Mouse (Mus musculus) liver, postnatal 0 days (tissue): ENCODE measurements around the gene Fgd1. TPM values are rescaled to one million over a fixed set of nuclear protein-coding genes. Genes with fewer than 3 reads are reported as not detected.

ENCODE experiments used
- ATAC-seq: fragments of 200-750 bp; cut with Nextera tagmentation; 2 replicates; pipeline ENCODE4 v1.8.0; 2017; ENCODE audit warnings: mild to moderate bottlenecking, moderate library complexity
- DNase-seq: peaks from one replicate; pipeline ENCODE4 v3.0.0-alpha.2; 2016
- H3K27ac ChIP-seq: fragments of 300-500 bp; sonication (generic); 2 replicates; pipeline ENCODE4 v1.5.1; 2014; ENCODE audit warnings: antibody characterized with exemption, moderate library complexity, mild to moderate bottlenecking, low read depth
- H3K27me3 ChIP-seq: fragments of 300-500 bp; sonication (generic); 2 replicates; pipeline ENCODE4 v1.6.1; 2014; ENCODE audit warnings: low read length, control low read depth, mixed read lengths; ENCODE audit not compliant: insufficient read depth
- H3K36me3 ChIP-seq: fragments of 300-500 bp; sonication (generic); replicated peaks from 2 replicates; pipeline ENCODE4 v1.6.1; 2014; ENCODE audit warnings: mild to moderate bottlenecking, control low read depth, low read length, moderate library complexity, mixed read lengths; ENCODE audit not compliant: insufficient read depth
- H3K4me1 ChIP-seq: fragments of 300-500 bp; sonication (generic); 2 replicates; pipeline ENCODE4 v1.6.1; 2014; ENCODE audit warnings: antibody characterized with exemption, mild to moderate bottlenecking, control low read depth; ENCODE audit not compliant: insufficient read depth
- H3K4me2 ChIP-seq: fragments of 300-500 bp; sonication (generic); 2 replicates; pipeline ENCODE4 v1.6.1; 2014; ENCODE audit warnings: low read depth, mild to moderate bottlenecking, low read length, moderate library complexity, mixed read lengths
- H3K4me3 ChIP-seq: fragments of 300-500 bp; sonication (generic); 2 replicates; pipeline ENCODE4 v1.5.1; 2014; ENCODE audit warnings: low read depth, low read length
- H3K9ac ChIP-seq: fragments of 300-500 bp; sonication (generic); replicated peaks from 2 replicates; pipeline ENCODE4 v1.6.1; 2014; ENCODE audit warnings: mild to moderate bottlenecking, moderate library complexity
- H3K9me3 ChIP-seq: fragments of 300-500 bp; sonication (generic); 2 replicates; pipeline ENCODE4 v1.6.1; 2016; ENCODE audit warnings: mild to moderate bottlenecking, control low read depth, low read length, mixed read lengths
- CTCF ChIP-seq: sonication (generic); IDR thresholded peaks from 2 replicates; pipeline ENCODE4 v1.5.1; 2016; ENCODE audit warnings: antibody characterized with exemption, low read depth
- EP300 ChIP-seq: IDR thresholded peaks from 2 replicates; pipeline ENCODE4 v1.6.1; 2016; ENCODE audit warnings: antibody characterized with exemption, low read depth, mild to moderate bottlenecking
- WGBS: fragments of 180-500 bp; shearing (Covaris S2); extraction: QIAGEN DNeasy Blood & Tissue Kit; methylation state at CpG from one replicate; pipeline ENCODE4 v1.1.7; 2014; ENCODE audit not compliant: insufficient replicate concordance; 5-methylcytosine and 5-hydroxymethylcytosine counted together
- polyA plus RNA-seq: library from polyadenylated mRNA; unstranded; fragments of >200 nt; fragmentation: Nextera tagmentation; extraction: Ambion mirVana; gene quantifications from 2 replicates; pipeline ENCODE4 v1.2.1, GENCODE M21; 2015

Fgd1 gene
- polyA plus RNA-seq, 1 experiment from 2014 or later = 1.1 TPM

GRCm38 (mm10) chrX:151054489-151054888 is 8.5 kb downstream of the Fgd1 start:
- Histone ChIP-seq H3K27ac (no peak overlapping the region), H3K27me3 (no peaks in the 10 kb centered on the region), H3K9ac (no peak overlapping the region), H3K4me1 (no peaks in the 10 kb centered on the region), H3K4me2 (no peak overlapping the region), H3K9me3 (no peaks in the 10 kb centered on the region), H3K36me3 (no peaks in the 10 kb centered on the region), H3K4me3 (no peak overlapping the region)
- 77% methylated on average over 5 of the region's 6 CpGs for WGBS
- TF ChIP-seq CTCF (no peak), EP300 (no peak)
- no peak for DNase-seq
- no peak for ATAC-seq

- TF ChIP-seq EP300 (no peak), CTCF (no peak)
- Histone ChIP-seq H3K4me1 (no peaks in the 10 kb centered on the region), H3K4me3 (no peak overlapping the region), H3K9ac (no peak overlapping the region), H3K36me3 (no peaks in the 10 kb centered on the region), H3K27me3 (no peaks in the 10 kb centered on the region), H3K27ac (no peak overlapping the region), H3K4me2 (no peak overlapping the region), H3K9me3 (no peaks in the 10 kb centered on the region)
- WGBS = 8% methylated on average over 1 of the region's 1 CpGs
- 0 out of 2 replicates have a peak, but pooled peaks have one; percentile 10 for ATAC-seq
- DNase-seq = no peak
Measured at GRCm38 (mm10) chrX:151055559-151055958, 9.6 kb downstream of the Fgd1 start.

- Histone ChIP-seq H3K27me3 (no peaks in the 10 kb centered on the region), H3K9me3 (no peaks in the 10 kb centered on the region), H3K27ac (no peak overlapping the region), H3K9ac (no peak overlapping the region), H3K4me1 (no peaks in the 10 kb centered on the region), H3K4me2 (no peak overlapping the region), H3K36me3 (no peaks in the 10 kb centered on the region), H3K4me3 (no peak overlapping the region)
- ATAC-seq (no peak), DNase-seq (no peak)
- 78% methylated on average over 1 of the region's 1 CpGs for WGBS
- no peak for TF ChIP-seq EP300
- TF ChIP-seq CTCF = no peak
Measured at GRCm38 (mm10) chrX:151059346-151059745, 13.4 kb downstream of the Fgd1 start.

DNA sequence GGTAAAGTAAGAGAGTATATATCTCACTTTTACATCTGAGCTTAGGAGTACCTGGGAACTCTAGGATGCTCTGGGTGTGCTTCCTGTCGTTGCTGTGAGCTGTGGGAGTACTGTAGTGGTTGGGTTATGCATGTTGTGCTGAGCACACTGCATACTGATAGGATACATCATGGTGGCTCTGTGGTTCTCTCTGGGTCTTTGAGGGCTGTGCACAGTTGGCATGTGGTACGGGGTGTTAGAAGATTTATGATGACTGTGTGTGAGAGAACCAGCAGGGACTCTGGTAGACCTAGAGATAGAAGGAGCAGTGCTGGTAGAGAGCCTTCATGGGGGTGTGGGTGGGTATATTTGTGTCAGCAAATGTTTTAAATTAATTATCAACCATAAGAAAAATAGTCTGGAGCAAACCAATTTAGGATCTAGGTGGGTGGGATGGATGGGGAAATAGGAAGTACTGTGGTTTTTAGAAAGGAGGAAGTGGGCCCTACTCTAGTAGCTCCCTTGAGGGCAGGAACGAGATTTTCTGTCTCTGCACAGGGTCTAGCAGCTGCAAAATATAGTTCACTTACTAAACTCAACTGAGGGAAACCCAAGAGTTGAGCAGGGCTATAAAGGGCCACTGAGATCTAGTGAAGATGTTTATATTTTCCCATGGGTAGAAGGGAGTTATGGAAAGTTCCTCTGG is 15.8 kb downstream of the Fgd1 start:
- no peaks in the 10 kb centered on the region for H3K9me3 ChIP-seq
- H3K27me3 ChIP-seq = no peaks in the 10 kb centered on the region
- H3K27ac ChIP-seq = no peak overlapping the region
- no peak overlapping the region for H3K9ac ChIP-seq
- TF ChIP-seq EP300 (no peak), CTCF (no peak)
- no peaks in the 10 kb centered on the region for H3K36me3 ChIP-seq
- WGBS = 32% methylated on average over 3 of the region's 3 CpGs
- DNase-seq (no peak), ATAC-seq (no peak)
- no peak overlapping the region for H3K4me3 ChIP-seq
- no peaks in the 10 kb centered on the region for H3K4me1 ChIP-seq
- no peak overlapping the region for H3K4me2 ChIP-seq

GRCm38 (mm10) chrX:151066071-151066666 is 20.2 kb downstream of the Fgd1 start:
- TF ChIP-seq CTCF (no peak), EP300 (no peak)
- Histone ChIP-seq H3K4me3 (no peak overlapping the region), H3K4me2 (no peak overlapping the region), H3K27me3 (no peaks in the 10 kb centered on the region), H3K9ac (no peak overlapping the region), H3K4me1 (no peaks in the 10 kb centered on the region), H3K36me3 (no peaks in the 10 kb centered on the region), H3K27ac (no peak overlapping the region), H3K9me3 (no peaks in the 10 kb centered on the region)
- ATAC-seq (no peak), DNase-seq (no peak)
- 81% methylated on average over 7 of the region's 7 CpGs for WGBS

DNA sequence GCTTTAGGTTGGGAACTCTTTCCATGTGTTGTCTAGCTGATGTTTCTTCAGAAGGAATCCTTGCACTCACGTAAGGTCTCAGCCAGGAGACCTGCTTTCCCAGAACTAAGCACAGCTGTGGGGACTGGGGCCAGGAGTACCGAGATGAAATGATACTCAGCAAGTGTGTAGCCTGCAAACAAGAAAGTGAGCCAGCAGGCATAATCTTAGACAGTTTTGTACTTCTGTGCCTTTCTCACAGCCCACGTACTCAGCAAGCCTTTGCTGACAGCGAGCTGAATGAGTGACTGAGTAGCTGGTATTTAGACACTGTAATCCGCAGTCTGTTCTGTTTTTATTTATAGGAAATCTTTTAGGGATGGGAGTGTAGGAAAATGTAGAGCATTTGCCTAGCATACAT is 21.9 kb downstream of the Fgd1 start:
- ATAC-seq (no peak), DNase-seq (no peak)
- H3K9ac ChIP-seq = no peak overlapping the region
- H3K36me3 ChIP-seq = no peaks in the 10 kb centered on the region
- WGBS = 81% methylated on average over 5 of the region's 5 CpGs
- H3K9me3 ChIP-seq = no peaks in the 10 kb centered on the region
- no peaks in the 10 kb centered on the region for H3K4me1 ChIP-seq
- H3K4me3 ChIP-seq = no peak overlapping the region
- TF ChIP-seq CTCF (no peak), EP300 (no peak)
- no peak overlapping the region for H3K4me2 ChIP-seq
- H3K27ac ChIP-seq = no peak overlapping the region
- H3K27me3 ChIP-seq = no peaks in the 10 kb centered on the region
